Mouse (Mus musculus) CD8-positive naive resting alpha-beta T cell, adult 2 months (primary cell): ENCODE results near the gene Gm21870.
"Not testable (repeated sequence)": the region's sequence is repeated elsewhere in the genome, so short reads cannot be mapped to it uniquely, and the experiment has no call there.

Experiments used
- DNase-seq, 2 experiments: peaks; one replicate each; pipeline ENCODE4 v3.0.0; 2022; ENCODE audit warnings: low read depth in 2 of 2, low spot score in 2 of 2

The Gm21870 gene

GRCm38 (mm10) chrX:33986716-33987115 lies at the start of gene Gm21870:
Gene Gm21870, minus strand, starts transcription at chrX:33986816.
- not testable (repeated sequence) for DNase-seq

GRCm38 (mm10) chrX:33956440-33956839 lies 30.2 kb downstream of the Gm21870 start, which contains the start of gene Btbd35f6:
Gene Btbd35f6, minus strand, starts transcription at chrX:33956540.
- DNase-seq: not testable (repeated sequence)
